Mouse (Mus musculus) ES-E14 (cell line): ENCODE data around the gene Prex1. TPM values are rescaled to one million over a fixed set of nuclear protein-coding genes. Genes with fewer than 3 reads are reported as not detected.

Source experiments
- DNase-seq: peaks from one replicate; pipeline ENCODE4 v3.0.0-alpha.2; 2013; ENCODE audit warnings: low read depth, low spot score
- H3K27ac ChIP-seq: 2 replicates; pipeline ENCODE4 v1.5.1; 2012; ENCODE audit warnings: low read depth, mild to moderate bottlenecking, low read length, moderate library complexity, mixed read lengths; ENCODE audit not compliant: poor library complexity, insufficient read depth, severe bottlenecking
- H3K36me3 ChIP-seq: 2 replicates; pipeline ENCODE4 v1.6.1; 2012; ENCODE audit warnings: mild to moderate bottlenecking, low read length, moderate library complexity, mixed read lengths; ENCODE audit not compliant: control insufficient read depth, poor library complexity, insufficient read depth, severe bottlenecking
- H3K4me1 ChIP-seq, 2 experiments: fragments of 150-350 bp in 1 of 2; sonication (generic) in 1 of 2; 2 replicates each; pipeline ENCODE4 v1.6.1; 2012; ENCODE audit warnings: low read length in 2 of 2, mild to moderate bottlenecking in 1 of 2, mixed read lengths in 1 of 2; ENCODE audit not compliant: control insufficient read depth in 2 of 2, insufficient read depth in 2 of 2, poor library complexity in 1 of 2
- H3K4me3 ChIP-seq, 2 experiments: fragments of 150-350 bp in 1 of 2; sonication (generic) in 1 of 2; 2 replicates each; pipeline ENCODE4 v1.5.1; 2012; ENCODE audit warnings: low read length in 2 of 2, low read depth in 1 of 2, mild to moderate bottlenecking in 1 of 2, mixed read lengths in 1 of 2; ENCODE audit not compliant: insufficient read depth in 1 of 2, poor library complexity in 1 of 2, severe bottlenecking in 1 of 2
- H3K9ac ChIP-seq: 2 replicates; pipeline ENCODE4 v1.6.1; 2012; ENCODE audit warnings: low read depth, mild to moderate bottlenecking, low read length, mixed read lengths; ENCODE audit not compliant: poor library complexity, insufficient read depth, severe bottlenecking
- H3K9me3 ChIP-seq: fragments of 150-350 bp; sonication (generic); 2 replicates; pipeline ENCODE4 v1.6.1; 2012; ENCODE audit warnings: low read depth, mild to moderate bottlenecking, low read length; ENCODE audit not compliant: control insufficient read depth, insufficient read depth
- CHD2 ChIP-seq: IDR thresholded peaks from 2 replicates; pipeline ENCODE4 v1.6.1; 2014; ENCODE audit warnings: mild to moderate bottlenecking, low read depth, low read length, inconsistent platforms
- HCFC1 ChIP-seq: IDR thresholded peaks from 2 replicates; pipeline ENCODE4 v1.6.1; 2012; ENCODE audit warnings: low read length, inconsistent platforms, borderline replicate concordance; ENCODE audit not compliant: insufficient read depth
- MAFK ChIP-seq: IDR thresholded peaks from 2 replicates; pipeline ENCODE4 v1.6.1; 2014; ENCODE audit warnings: mild to moderate bottlenecking, low read depth, low read length, inconsistent platforms; ENCODE audit not compliant: insufficient read depth
- ZC3H11A ChIP-seq: IDR thresholded peaks from 2 replicates; pipeline ENCODE4 v1.6.1; 2012; ENCODE audit warnings: low read depth, mild to moderate bottlenecking, inconsistent platforms, low read length, borderline replicate concordance
- ZNF384 ChIP-seq: IDR thresholded peaks from 2 replicates; pipeline ENCODE4 v1.6.1; 2012; ENCODE audit warnings: low read depth, low read length, inconsistent platforms
- in situ Hi-C, 2 experiments: fragments of 600-800 bp; cut with MboI; formaldehyde crosslinking; loops; one replicate each; pipeline ENCODE4 v1.15.1; 2025; ENCODE audit warnings: low sequenced_read_pairs in 2 of 2, inconsistent platforms in 1 of 2; ENCODE audit not compliant: unreplicated experiment in 2 of 2
- total RNA-seq: library from RNA; depleted of rRNA; stranded (reverse); fragments of 300-350 nt; gene quantifications from 2 replicates; pipeline ENCODE4 v1.2.3, GENCODE M21; 2012

The Prex1 gene
- total RNA-seq, 1 experiment = 1.5 TPM

DNA sequence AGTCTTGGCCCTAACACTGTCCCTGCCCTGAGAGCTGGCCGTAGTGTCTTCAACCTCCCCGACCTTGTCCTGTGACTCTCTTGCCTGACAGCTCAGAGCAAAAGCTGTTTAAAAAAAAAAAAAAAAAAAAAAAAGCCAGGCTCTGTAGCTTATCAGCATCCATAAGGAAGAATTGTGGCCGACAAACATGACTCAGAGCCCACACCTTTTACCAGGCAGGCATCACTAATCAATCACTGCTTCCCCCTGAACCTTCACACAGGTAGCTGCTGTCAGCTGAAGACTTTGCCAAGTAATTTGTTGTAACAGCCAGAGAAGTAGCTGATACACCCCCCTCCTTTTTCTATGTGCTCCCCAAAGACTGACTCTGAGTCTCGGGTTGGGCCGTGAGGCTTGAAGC, 140.0 kb downstream of the Prex1 start:
- Histone ChIP-seq H3K36me3 (no peaks in the 10 kb centered on the region), H3K9me3 (no peaks in the 10 kb centered on the region), H3K4me3 (no peak overlapping the region), H3K27ac (no peak overlapping the region), H3K9ac (no peak overlapping the region), H3K4me1 (peaks cover 0 to 2% of the 10 kb centered on the region in 2 experiments; a peak in 1 of 4 replicates)
- TF ChIP-seq ZNF384 = no peak
- no peak for TF ChIP-seq MAFK
- no peak for TF ChIP-seq HCFC1
- no peak for TF ChIP-seq CHD2
- TF ChIP-seq ZC3H11A = no peak
- no peak for DNase-seq
- in situ Hi-C loops = no loop called here

DNA sequence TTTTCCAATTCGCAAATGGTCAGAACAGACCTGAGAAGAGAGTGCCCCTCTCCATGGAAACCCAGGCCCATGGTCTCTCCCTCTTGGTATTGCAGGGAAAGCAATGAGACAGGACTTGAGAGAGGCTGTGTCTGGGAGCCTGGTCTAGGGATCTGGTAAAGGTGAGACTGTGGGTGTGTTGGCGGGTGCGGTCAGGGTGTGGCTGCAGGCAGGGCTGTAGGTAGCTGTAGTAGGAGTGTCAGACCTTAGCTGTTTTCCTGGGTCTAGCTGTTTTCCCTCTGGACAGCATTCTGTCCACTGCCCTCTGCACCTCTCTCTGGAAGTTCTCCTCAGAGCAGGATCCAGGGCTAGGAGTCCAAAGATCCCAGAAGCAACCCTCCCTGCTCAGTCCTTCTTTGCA, 141.3 kb downstream of the Prex1 start:
- H3K9ac ChIP-seq = no peak overlapping the region
- TF ChIP-seq CHD2 = no peak
- TF ChIP-seq HCFC1 = no peak
- no peak for TF ChIP-seq MAFK
- TF ChIP-seq ZC3H11A = no peak
- no peak for TF ChIP-seq ZNF384
- in situ Hi-C loops = no loop called here
- H3K4me1 ChIP-seq = peaks cover 0 to 2% of the 10 kb centered on the region in 2 experiments; a peak in 1 of 4 replicates
- DNase-seq = no peak
- no peaks in the 10 kb centered on the region for H3K9me3 ChIP-seq
- H3K4me3 ChIP-seq = no peak overlapping the region
- H3K36me3 ChIP-seq = no peaks in the 10 kb centered on the region
- H3K27ac ChIP-seq = no peak overlapping the region

DNA sequence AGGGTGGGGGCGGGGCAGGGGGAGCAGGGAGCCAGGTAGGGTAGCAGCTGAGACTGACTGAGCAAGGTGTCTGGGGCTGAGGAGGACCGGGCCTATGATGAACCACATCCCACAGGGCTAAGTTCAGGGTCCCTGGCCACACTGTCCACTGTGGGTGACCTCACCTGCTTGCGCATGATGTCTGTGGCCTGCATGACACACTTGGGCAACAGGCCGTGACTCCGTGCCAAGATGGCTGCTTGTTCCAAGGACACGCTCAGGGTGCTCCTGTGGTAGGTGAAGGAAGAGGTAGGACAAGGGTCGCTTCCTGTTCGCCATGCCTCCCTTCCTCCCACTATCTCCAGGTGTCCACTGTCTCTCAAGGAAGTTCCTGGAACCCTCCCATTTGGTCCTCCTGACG, 144.4 kb downstream of the Prex1 start:
- no peak for DNase-seq
- no peak overlapping the region for H3K4me3 ChIP-seq
- peaks cover 0 to 2% of the 10 kb centered on the region in 2 experiments; a peak in 1 of 4 replicates for H3K4me1 ChIP-seq
- H3K36me3 ChIP-seq = no peaks in the 10 kb centered on the region
- H3K27ac ChIP-seq = no peak overlapping the region
- TF ChIP-seq ZC3H11A (no peak), ZNF384 (no peak), MAFK (no peak), HCFC1 (no peak), CHD2 (no peak)
- in situ Hi-C loops = no loop called here
- no peaks in the 10 kb centered on the region for H3K9me3 ChIP-seq
- no peak overlapping the region for H3K9ac ChIP-seq

DNA sequence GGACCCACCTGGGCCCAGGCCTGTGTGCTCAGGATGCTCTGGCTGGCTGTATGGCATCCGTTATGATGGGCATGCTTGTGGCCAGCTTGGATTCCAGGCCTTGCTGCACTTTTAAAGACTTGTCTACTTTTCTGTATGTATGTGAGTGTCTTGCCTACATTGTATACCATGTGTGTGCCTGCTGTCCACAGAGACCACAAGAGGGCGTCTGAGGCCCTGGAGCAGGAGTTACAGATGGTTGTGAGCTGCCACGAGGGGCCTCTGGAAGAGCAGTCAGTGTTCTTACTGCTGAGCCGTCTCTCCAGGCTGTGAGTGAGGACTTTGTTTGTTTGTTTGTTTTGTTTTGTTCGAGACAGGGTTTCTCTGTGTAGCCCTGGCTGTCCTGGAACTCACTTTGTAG, 148.1 kb downstream of the Prex1 start:
- H3K27ac ChIP-seq = no peak overlapping the region
- H3K4me1 ChIP-seq = no peaks in the 10 kb centered on the region; a peak in 1 of 4 replicates
- TF ChIP-seq ZC3H11A = peak; percentile 45; the same call in 1 of the 2 replicates
- no peak for TF ChIP-seq ZNF384
- peak; percentile 58 for DNase-seq
- H3K9me3 ChIP-seq = no peaks in the 10 kb centered on the region
- no peak overlapping the region for H3K9ac ChIP-seq
- H3K36me3 ChIP-seq = no peaks in the 10 kb centered on the region
- H3K4me3 ChIP-seq = no peak overlapping the region
- in situ Hi-C loops = no loop called here

DNA sequence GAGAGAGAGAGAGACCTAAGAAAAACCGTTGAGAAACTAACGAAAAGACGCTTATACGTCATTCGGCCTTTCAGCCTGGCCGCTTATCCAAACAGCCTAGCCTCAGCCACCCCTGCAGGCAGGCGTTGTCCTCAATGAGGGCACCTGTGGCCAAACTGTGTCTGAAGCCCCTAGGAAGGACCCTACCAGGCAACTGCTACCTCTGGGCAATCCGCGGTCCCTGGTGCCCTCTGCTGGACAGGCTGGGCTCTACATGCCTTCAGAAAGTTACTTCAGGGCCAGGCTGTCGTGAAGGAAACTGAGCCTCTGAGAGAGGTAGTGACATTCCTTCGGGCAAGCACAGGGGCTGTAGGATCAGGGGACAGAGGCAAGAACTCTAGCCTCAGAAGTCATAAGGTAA, 149.2 kb downstream of the Prex1 start:
- Histone ChIP-seq H3K9me3 (no peaks in the 10 kb centered on the region), H3K36me3 (no peaks in the 10 kb centered on the region), H3K4me1 (no peaks in the 10 kb centered on the region), H3K9ac (no peak overlapping the region), H3K27ac (no peak overlapping the region), H3K4me3 (no peak overlapping the region)
- TF ChIP-seq ZC3H11A (peak; percentile 99), CHD2 (no peak), HCFC1 (no peak), ZNF384 (no peak), MAFK (no peak)
- peak; percentile 64 for DNase-seq
- in situ Hi-C loops = no loop called here
